Mouse (Mus musculus): ENCODE data around the gene Olfr304.
"Not testable (repeated sequence)": the region's sequence is repeated elsewhere in the genome, so short reads cannot be mapped to it uniquely, and the experiment has no call there.

The Olfr304 gene

DNA sequence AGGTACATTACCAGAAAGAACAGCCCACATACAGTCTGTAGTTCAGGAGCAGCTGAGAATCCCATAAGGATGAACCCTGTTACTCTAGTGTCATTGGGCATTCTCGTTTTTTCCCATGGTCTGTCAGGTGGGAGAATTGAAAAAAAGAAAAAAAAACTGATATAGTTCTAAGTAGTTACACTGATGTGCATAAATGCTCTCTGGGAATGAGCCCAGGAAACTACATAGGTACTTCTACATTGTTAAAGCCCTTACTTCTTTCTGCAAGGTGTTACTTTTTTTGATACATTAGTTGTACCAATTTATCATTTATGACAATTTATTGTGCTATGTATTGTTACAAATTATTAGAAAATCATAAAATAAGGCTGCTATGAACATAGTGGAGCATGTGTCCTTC is at the start of gene Olfr304:
TSS of gene Olfr304 (minus strand) at position 101 of the 400 bp plus-strand sequence.
- no peak for DNase-seq (ENCODE audit: low spot score)

DNA sequence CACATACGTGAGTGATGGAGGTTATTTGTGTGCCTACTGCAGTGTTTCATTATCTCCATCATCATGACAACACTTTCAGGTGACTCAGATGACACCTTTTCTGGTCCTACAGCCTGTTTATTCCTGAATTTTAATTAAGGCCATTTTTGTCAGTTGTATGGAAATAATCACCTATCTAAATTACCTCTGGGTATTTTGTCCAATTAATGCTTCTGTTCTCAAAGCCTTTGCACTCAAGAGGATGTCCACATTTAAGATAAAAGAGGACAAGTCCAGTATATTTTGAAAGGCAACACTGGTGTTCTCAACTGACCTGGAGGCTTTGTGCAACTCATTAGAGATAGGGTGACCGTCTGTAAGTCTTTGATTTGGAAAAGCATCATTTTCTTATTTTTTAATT is 17.1 kb upstream of the Olfr304 start, which contains the start of gene Olfr301:
TSS of gene Olfr301 (plus strand) at position 301 of the 400 bp plus-strand sequence.
- DNase-seq (ENCODE audit: low spot score) = no peak

DNA sequence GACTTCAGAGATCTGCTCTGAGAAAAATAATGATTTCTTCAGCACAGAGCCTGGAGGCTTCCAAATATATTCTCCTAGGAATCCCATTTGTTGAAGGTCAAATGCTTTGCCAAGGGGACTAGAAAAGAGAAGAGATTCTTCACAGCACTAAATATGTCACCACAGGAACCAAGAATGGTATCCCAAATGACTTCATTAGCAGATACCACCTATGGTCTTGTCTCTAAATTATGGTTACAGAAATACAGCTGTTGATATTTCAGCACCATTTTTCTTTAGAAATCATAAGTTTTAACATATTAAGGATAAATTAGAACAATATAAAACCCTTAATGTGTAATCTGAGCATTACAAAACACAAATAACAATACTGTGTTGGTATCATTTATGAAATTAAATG is 11.2 kb upstream of the Olfr304 start, which contains the start of gene Olfr303:
TSS of gene Olfr303 (minus strand) at position 101 of the 400 bp plus-strand sequence.
- DNase-seq (ENCODE audit: low spot score) = no peak

DNA sequence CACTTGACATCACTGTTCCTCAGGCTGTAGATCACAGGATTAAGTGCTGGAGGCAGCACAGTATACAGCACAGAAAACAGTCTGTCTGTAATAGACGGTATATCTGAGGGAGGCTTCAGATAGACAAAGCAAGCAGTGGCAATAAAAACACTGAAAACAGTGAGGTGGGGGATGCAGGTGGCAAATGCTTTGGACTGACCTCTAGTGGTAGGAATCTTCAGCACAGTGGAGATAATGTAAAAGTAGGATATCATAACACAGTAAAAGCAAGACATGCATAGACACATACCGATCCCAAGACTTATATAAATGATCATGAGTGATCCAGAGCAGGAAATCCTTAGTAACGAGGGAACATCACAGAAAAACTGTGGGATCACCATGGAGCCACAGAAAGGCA is 689 bp downstream of the Olfr304 start:
- no peak for DNase-seq (ENCODE audit: low spot score)

DNA sequence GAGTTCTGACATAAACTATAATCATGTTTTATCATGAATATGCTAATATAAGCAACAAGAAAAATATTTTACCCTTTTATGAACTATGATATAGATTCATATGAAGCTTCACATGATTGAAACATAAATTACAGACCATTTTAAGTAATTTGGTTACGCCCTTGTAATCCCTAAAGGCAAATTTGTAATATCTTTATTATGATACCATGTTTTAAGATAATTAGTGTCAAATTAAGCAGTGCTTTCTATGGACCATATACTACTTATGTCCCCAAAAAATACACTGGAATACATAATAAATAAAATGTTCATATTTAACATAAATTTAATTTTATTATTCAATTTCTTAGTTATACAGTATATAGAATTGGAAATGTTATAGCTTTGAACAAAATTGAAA is 19.6 kb downstream of the Olfr304 start, which contains the start of gene Olfr305:
TSS of gene Olfr305 (minus strand) at position 101 of the 400 bp plus-strand sequence.
- no peak for DNase-seq (ENCODE audit: low spot score)

DNA sequence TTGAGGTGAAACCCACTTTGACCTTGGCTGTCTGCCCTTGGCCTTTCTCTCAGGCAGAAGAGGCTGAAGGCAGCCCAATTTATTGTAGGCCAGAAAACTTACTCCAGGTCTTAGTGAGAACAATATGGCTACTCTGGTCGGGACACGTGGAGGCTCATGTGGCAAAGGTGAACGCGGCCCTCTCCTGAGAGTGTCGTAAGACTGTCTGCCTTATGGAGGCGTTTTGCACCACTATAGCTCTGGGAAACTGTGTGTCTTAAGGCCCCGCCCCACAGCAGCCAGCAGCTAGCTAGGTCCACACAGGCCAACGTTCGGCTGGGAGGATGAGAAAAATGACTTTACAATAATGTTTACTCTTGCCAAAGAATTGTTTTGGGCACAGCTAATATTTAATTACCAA is 40.2 kb downstream of the Olfr304 start:
- not testable (repeated sequence) for DNase-seq (ENCODE audit: low spot score)

DNA sequence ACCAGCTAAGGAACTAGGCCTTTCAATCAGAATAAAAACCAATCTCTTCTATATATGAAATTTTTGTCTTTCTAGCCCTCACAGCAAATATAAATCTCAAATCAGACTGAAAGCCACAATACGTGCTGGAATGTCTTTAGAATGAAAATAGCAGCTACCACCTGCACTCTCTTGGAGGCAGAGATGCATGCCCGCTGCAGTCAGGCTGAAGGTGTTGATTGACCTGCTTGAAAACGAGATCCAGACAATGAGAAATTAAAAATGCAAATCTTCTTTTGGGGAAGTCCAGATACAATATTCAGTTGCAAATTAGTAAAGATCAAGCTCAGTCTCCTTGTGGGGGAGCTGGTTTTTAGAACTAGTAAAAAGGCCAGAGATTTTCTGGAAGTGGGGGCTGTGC is 42.2 kb downstream of the Olfr304 start:
- no peak for DNase-seq (ENCODE audit: low spot score)

DNA sequence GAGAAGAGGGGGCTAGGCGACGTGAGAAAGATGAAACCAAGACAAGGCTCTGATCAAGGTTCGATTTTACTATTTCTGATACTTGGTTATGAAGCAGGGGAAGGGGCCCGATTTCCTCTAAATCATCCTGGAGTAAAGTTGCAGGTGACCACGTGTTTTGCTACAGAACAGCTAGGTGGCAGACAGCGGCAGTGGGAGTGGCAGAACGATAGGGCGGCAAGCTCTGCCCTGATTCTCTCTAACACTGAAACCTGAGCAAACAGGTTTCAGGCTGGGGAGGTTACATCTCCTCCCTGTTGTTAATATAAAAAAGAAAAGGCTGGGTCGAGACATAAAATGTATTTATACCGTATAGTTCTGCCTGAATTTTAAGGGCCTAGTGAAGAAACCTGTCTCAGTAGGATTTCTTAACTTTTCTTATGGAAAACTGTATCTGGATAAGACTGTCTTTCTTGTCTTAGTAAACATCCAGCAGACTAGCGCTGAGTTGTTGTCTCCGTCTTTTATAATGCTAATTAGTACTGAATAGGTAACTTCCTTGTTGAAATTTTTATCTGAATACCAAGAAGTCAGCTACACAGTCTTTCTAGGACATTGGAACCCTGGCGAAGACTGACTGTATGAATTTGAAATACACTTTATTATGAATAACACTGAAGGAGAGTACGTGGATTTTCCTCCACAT is 43.4 kb downstream of the Olfr304 start:
- no peak for DNase-seq (ENCODE audit: low spot score)

DNA sequence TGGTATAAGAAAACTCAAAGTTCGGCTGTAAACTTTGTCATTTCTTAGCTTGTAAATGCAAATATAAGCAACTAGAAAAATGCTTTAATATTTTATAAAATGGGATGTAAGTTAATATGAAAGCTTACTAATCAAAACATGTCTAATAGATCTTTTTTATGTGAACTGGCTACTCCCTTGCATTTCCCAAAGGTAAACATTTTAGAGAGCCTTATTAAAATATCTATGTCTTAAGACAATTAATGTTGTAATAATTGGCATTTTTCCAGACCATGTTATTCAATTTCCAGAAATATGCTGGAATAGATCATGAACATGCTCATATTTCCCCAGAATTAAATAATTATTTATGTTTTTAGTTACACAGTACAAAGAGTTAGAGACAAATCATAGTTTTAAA is 49.0 kb downstream of the Olfr304 start, which contains the start of gene Olfr307:
TSS of gene Olfr307 (minus strand) at position 101 of the 400 bp plus-strand sequence.
- no peak for DNase-seq (ENCODE audit: low spot score)
